Mouse (Mus musculus): Measurements from ENCODE around the gene Lrrc57. TPM values are rescaled to one million over a fixed set of nuclear protein-coding genes. Genes with fewer than 3 reads are reported as not detected.
"Not testable (repeated sequence)": the region's sequence is repeated elsewhere in the genome, so short reads cannot be mapped to it uniquely, and the experiment has no call there.

Lrrc57 gene
- total RNA-seq, 2 experiments from 2014 or later: 33.4 to 37.5 TPM

DNA sequence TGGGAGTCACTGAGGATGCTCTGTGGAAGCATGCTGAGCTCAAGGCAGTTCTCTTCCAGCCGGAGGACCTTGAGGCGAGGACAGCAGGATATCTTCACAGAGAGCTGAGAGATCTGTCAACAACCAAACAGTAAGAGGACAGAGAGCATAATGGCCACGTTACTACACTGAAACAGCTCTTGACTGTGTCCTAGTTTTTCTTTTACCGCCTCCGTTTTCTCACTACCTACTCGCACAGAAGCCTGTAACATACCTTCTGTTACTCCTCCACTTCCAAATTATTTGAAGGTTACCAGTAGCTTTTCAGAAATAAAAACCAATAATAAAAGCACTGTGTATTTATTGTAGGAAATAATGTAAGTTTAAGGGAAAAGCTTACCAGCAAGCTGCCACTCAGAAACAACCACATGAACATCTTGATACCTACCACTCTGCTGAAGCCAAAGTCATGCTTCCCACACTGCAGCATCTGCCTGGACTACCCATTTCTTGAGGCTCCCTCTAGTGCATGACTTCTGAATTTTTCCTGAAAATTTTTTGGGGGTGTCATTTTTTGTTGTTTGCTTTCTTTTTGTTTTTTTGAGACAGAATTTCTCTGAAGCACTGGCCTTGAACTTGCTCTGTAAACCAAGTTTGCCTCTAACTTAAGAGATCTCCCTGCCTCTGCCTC, 3.2 kb downstream of the Lrrc57 start:
- no peak for DNase-seq (ENCODE audit: extremely low spot score in 1 of 2, low spot score in 1 of 2)

DNA sequence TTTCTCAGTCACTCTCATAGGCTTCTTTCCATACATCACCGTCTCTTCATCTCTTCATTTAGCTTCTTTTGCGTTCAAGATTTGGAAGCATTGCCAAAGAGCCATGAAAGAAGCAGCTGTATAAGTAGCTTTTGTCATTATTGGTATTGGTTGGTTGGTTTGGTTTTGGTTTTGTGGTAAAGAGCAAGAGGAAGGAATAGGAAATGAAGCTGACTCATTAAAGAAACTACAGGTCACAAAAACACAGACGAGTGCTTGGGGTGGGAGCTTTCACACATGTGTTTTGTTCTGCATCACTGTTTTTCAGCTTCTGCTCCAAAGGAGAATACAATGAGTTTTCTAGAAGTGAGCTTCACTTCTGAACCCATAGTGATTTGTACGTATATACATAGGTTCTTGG, 9.8 kb downstream of the Lrrc57 start:
- DNase-seq (ENCODE audit: extremely low spot score in 1 of 2, low spot score in 1 of 2): no peak

DNA sequence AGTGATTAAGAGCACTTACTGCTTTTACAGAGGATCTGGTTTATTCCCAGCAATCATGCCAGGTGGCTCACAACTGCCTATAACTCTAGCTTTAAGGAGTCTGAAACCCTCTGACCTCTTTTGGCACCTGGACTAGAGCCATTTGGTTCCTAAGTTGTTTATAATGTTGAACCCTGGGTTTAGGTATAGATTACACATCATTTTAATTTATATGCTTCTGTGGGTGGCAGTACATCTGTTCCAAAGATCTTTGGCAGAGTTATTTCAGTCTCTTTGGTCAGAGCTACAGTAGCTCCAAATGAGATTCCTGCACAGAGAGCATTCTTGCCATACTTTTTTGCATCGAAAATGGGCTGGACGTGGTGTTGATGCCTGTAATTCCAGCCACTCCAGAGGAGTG, 11.6 kb downstream of the Lrrc57 start:
- DNase-seq (ENCODE audit: extremely low spot score in 1 of 2, low spot score in 1 of 2): no peak

DNA sequence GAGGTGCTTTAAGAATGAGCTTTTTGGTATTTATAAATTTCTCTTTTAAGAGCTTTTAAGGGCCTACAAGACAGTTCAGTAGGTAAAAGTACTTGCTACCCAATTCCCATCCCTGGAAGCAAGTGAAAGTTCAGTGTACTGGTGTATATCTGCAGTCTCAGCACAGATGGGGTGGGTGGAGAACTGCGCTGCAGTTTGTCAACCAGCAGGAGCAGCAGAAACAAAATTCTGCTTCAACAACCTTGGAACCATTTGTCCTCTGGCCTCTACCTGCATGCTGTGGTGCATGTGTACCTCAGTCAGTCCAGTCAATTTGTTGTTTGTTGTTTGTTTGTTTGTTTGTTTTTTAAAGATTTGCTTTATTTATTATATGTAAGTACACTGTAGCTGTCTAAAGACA, 17.1 kb downstream of the Lrrc57 start:
- DNase-seq (ENCODE audit: extremely low spot score in 1 of 2, low spot score in 1 of 2): no peak

DNA sequence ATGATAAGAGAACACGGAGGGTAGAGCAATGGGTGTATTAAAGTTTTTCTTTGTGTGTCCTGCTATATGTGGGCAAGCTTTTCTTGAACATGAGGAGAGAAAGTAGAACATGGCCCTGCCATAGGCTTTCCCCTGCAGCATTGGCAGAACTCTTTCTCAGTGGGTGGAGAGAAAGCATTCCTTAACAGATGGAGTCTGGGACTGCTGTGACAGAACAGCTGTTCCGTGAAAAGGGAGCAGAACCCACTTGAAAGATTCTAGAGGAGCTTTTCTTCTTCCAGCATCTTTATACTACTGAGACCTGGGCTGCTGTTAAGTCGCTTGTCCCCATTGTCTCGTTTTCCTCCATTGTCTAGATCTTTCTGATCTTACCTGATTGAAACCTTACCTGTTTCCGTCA, 19.6 kb downstream of the Lrrc57 start:
- no peak for DNase-seq (ENCODE audit: extremely low spot score in 1 of 2, low spot score in 1 of 2)

DNA sequence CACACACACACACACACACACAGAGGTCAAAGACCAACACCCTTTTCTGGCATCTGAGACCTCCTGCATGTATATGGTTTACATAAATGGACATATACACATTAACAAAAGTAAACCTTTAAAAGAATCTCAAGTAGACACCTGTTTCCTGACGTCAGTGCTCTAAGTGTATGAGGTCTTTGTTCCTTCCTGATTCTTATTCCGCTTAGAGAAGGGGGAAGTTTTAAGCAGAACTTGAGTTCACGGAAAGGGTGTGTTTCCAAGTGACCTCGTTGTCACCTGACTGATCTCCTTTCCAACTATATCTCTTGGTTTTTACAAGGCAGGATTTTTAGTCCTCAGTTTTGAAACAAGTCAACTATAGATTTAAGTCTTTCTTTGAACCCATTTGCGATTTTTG, 31.0 kb downstream of the Lrrc57 start:
- DNase-seq (ENCODE audit: extremely low spot score in 1 of 2, low spot score in 1 of 2): no peak

DNA sequence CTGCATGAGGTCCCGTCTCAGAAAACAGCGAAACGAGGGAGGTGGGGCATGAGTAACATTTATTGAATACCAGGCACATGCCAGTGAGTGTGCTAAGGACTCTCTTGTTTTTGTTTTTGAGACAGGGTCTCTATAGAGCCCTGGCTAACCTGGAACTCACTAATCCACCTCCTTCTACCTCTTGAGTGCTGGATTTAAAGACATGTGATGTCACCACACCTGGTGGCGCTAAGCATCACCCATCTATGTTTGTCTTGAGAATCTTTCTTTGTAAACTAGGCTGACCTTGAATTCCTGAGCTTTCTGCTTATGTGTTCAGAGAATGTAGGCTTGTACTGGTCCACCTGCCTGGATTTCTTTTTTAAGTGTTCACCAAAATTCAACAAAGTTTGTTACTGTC, 31.5 kb downstream of the Lrrc57 start:
- no peak for DNase-seq (ENCODE audit: extremely low spot score in 1 of 2, low spot score in 1 of 2)

DNA sequence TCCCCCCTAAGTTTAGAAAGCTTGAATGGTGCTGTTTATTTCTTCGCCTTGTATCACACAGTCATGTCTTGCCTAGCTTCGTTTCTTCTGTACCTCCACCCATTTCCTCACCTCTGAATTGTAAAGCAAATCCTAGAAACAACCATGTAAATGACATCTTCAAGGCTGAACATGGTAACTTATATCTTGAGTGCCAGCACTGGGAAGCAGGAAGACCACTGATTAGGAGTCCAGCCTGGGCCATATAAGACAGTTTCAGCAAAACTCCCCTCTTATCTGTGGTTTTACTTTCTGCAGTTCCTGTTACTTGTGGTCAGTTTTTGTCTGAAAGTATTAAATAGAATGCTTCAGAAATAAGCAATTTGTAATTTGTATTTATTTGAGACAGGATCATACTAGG, 33.3 kb downstream of the Lrrc57 start:
- DNase-seq (ENCODE audit: extremely low spot score in 1 of 2, low spot score in 1 of 2): no peak

DNA sequence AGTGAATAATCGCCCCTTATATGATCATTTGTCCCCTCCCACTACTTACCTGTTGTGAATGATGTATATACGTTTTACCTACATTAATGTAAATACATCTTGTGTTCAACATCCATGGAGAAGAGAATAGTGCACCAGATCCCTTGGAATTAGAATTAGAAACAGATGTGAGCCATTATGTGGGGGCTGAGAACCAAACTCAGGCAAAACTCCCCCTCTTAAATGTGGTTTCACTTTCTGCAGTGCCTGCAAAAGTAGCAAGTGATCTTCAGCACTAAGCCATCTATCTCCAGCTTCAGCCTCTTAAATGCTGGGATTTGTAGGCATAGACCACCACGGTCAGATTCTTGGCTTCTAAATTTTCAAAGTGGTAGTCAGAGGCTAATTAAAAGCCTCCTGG, 34.2 kb downstream of the Lrrc57 start:
- no peak for DNase-seq (ENCODE audit: extremely low spot score in 1 of 2, low spot score in 1 of 2)

DNA sequence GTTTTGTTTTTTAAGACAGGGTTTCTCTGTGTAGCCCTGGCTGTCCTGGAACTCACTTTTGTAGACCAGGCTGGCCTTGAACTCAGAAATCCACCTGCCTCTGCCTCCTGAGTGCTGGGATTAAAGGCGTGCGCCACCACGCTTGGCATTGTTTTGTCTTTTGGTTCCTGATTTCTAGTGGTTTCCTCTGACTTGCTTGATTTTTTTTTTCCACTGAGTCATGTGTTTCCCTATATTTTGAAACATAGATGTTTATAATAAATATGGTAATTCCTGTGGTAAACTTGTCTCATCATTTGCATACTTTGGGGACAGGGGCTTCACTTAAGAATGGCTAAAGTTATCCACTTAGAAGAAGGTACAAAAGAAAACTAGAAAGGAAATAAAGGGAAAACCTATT, 37.2 kb downstream of the Lrrc57 start:
- DNase-seq (ENCODE audit: extremely low spot score in 1 of 2, low spot score in 1 of 2): not testable (repeated sequence)

DNA sequence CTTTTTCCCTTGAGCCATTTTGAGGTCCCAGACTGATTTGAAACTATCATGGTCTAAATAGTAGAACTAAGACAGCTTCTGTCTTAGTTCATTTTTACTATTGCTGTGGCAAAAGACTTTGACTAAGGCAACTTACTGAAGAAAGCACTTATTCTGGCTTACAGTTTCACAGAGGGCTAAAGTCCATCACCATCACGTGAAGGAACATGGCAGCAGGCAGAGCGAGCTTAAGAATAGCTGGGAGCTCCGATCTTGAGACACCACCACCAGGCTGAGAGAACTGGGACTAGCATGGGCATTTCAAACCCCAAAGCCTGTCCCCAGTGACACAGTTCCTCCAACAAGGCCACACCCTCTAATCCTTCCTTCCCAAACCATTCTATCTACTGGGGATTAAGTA, 38.2 kb downstream of the Lrrc57 start:
- DNase-seq (ENCODE audit: extremely low spot score in 1 of 2, low spot score in 1 of 2): no peak

DNA sequence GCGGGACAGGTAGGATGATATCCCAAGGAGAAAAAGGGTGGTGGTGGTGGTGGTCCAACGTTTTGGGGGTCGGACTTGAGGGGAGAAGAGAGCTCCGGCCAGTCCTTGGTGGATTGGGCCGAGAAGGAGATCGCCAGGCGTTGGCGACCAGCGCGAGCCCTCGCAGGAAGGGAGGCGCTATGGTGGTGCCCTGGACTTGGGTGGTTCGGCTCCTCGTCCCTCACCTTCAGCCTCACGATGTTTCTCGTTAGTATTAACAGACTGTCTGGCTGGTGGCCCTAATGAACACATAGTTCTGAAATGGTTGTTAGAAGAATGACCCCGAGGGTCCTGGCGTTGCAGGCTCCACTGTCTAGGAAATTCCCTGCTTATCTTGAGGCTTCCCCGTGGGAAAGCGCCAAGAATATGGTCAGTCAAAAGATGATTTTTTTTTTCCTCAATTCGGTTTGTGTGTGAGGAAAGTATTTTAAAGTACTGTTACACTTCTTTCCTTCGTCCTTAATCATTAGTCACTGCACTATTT, 41.5 kb downstream of the Lrrc57 start:
- no peak for DNase-seq (ENCODE audit: extremely low spot score in 1 of 2, low spot score in 1 of 2)

DNA sequence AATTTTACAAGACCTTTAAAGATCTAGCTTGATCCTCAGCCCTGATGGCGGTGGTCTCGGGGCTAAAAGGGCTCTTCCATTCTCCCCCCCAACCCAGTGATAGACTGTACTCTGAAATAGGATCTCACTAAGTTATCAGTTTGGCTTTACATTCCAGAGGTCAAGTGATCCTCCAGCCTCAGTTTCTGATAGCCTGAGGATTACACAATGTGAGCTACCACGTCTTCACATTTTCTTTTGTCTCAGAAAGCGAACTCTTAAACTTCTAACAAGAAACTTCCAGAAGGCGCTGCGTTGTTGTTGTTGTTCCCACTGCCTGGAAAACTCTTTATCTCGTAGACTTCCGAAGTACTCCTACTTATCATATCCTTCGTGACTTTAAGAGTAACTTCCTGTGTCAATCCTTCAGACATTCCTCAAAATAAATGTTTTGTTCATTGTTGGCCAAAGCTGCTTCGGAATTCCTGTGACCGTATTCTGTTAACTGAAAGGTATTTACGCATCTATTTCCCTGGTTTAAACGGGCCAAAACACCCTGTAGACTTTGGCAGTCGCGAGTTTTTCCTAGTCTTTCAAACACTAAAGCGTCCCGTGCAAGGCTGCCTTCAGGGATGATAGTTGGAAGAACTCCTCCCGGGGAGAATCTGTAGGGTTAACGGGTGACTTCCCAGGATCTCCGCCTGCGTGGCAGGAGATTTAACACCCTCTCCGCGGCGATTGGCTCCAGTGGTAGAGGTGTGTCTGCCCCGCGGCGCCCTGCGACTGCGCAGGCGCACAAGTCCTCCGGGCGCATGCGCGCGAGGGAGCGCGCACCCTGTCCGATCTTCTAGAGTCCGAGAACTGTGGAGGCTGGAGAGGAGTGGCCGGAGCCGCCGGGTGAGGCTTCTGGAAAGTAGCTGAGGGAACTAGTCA, 42.2 kb downstream of the Lrrc57 start, which contains the start of gene Snap23:
Snap23 (plus strand) TSS at position 786 of the 912 bp plus-strand sequence.
- DNase-seq (ENCODE audit: extremely low spot score in 1 of 2, low spot score in 1 of 2): peak; percentile 82 to 84

DNA sequence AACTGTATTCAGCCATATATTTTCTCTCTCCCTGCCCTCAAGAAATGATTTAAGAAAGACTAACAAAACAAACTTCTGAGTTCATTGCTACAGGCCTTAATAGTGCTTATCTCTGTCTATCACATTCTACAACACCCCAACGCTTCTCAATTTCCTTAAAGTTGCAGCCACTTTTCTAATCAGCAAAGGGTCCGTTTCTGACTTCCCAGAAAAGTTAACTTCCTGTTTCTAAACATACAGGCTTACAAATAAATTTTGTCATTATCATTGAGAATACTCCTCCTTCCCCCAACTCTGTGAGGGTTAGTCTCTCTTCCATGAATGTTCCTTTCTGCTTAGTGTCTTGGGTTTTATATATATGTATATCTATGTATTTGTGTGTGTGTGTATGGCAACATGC, 44.0 kb downstream of the Lrrc57 start:
- DNase-seq (ENCODE audit: extremely low spot score in 1 of 2, low spot score in 1 of 2): no peak

DNA sequence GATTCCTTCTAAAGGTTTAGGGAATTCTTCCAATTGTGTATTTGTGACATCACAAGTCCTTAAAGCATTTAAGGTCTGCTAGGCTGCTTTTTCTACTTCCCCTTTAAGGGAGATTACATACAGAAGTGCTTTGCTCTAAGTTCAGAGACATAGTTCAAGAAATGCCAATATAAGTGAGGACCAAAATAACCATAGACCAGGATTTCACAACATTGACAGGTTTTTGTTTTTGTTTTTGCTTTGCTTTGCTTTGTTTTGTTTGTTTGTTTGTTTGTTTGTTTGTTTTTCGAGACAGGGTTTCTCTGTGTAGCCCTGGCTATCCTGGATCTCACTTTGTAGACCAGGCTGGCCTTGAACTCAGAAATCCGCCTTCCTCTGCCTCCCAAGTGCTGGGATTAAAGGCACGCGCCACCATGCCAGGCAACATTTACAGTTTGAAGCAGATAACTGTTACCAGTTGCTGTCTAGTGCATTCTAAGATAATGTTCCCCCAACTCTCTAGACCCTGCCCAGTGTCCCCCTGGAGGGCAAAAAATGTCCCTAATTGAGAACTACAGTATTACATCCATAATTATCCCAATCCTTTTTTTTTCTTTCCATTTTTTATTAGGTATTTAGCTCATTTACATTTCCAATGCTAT, 44.7 kb downstream of the Lrrc57 start:
- not testable (repeated sequence) for DNase-seq (ENCODE audit: extremely low spot score in 1 of 2, low spot score in 1 of 2)

DNA sequence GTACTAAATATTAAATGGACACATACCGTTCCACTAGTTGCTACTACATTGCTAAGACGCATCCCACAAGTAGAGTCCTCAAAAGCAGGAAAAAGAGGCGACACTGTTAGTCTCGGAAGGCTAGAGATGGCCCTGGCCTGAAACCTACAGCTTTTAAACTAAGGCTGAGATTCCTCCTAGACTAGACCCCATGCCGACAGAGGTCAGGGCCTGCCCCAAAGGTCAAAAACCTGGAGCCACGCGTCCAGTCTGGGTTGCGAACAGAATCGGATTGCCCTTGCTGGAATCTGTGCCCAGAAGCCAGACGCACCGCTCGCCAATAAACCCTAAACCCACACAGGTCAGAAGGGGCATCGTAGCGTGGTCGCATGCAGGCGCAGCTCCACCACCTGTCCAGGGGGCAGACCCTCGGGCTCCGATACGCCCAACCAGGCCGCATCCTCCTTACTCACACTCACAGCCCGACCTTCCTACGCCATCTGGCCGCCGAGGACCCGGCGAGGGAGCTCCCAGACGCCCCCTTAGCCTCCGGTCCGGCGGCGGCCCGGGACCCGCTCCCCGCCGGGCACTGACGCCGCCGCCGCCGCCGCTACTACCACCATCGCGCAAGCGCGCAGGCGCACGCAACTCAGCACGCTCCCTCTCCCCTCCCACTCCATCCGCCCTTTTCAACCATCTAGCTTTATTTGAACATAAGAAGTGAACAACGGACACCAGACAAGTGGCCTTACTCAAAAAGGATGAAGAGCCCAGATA, 45.9 kb downstream of the Lrrc57 start, which contains the start of gene Zfp106:
Zfp106 (minus strand) TSS at position 609 of the 756 bp plus-strand sequence.
- peak; percentile 75 to 77 for DNase-seq (ENCODE audit: extremely low spot score in 1 of 2, low spot score in 1 of 2)

DNA sequence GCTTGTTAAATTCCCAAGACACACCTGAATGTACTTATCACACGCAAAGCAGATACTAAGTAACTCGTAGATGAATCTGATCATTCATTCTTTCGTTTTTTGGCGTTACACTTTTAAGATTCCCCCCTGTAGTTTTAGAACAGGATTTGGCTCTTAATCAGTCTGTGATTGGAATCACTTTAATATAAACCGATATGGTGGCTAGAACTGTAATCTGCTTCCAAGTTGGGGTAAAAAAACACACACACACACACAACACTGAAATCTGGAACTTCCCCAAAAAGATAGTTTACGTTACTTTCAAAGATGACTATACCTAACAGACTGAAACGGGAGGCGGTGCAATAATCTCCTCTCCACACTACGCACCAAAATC, 46.5 kb downstream of the Lrrc57 start:
- DNase-seq (ENCODE audit: extremely low spot score in 1 of 2, low spot score in 1 of 2): no peak

DNA sequence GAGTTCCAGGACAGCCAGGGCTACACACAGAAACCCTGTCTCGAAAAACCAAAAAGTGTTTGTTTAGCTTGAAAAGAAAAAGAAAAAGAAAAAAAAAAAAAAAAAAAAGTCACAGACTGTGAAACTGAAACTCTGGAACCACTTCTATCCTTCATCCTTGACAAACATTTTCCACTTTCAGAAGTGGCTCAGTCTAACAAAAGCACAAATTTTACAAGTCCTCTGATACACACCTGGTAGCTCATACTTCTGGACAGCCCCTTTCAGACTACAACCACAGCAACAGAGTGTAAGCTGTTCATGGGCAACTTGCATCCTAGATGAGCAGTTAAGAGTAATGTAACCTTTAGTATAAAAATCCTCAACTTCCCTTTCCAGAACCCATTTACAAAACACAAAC, 47.8 kb downstream of the Lrrc57 start:
- DNase-seq (ENCODE audit: extremely low spot score in 1 of 2, low spot score in 1 of 2): no peak

DNA sequence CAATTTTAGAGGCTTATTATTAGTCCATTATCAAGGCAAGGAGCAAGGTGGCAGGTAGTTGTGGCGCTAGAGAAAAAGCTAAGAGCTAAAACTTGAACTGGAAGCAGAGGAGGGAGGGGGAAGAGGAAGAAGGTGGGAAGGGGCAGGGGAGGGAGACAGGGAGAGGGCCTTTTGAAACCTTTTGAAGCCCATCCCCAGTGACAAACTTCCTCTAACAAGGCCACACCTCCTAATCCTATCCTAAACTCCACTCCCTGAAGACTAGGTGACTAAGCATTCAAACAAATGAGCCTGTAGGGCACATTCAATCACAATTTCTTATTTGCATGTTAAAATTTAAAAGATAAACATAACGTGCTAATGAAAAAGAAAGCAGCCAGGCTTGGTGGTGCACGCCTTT, 50.5 kb downstream of the Lrrc57 start:
- DNase-seq (ENCODE audit: extremely low spot score in 1 of 2, low spot score in 1 of 2): no peak

DNA sequence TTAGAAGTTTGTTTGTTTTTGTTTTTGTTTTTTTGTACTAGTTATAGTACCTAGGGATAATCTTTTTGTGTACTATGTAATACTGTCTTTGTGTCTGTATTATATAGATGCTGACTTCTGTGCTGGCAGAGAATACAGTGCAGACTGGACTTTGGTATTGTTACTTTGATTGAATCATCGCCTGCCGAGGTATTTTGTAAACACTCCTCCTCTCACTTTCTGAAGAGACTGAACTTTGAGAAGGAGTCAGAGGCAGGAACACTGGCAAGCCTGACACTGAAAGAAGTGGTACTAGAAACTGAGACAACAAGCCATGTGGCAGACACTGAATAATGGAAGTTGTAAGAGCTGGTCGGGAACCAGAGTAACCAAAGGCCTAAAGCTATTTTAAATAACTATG, 52.5 kb downstream of the Lrrc57 start:
- no peak for DNase-seq (ENCODE audit: extremely low spot score in 1 of 2, low spot score in 1 of 2)

Measured in layer of hippocampus, postnatal 25 days (tissue).